Mouse (Mus musculus) heart, postnatal 0 days (tissue): ENCODE measurements at regions not wholly inside any gene's neighbourhood (a gene's known extent, or its start where the extent isn't known, plus 50 kb on each side); places are given as distances from the start of the nearest gene placed in this dataset.

ENCODE experiments used
- CTCF ChIP-seq: IDR thresholded peaks from 2 replicates; pipeline ENCODE4 v1.5.1; 2016; ENCODE audit warnings: antibody characterized with exemption, control low read depth, low read depth
- EP300 ChIP-seq: IDR thresholded peaks from 2 replicates; pipeline ENCODE4 v1.6.1; 2016; ENCODE audit warnings: antibody characterized with exemption, low read depth

DNA sequence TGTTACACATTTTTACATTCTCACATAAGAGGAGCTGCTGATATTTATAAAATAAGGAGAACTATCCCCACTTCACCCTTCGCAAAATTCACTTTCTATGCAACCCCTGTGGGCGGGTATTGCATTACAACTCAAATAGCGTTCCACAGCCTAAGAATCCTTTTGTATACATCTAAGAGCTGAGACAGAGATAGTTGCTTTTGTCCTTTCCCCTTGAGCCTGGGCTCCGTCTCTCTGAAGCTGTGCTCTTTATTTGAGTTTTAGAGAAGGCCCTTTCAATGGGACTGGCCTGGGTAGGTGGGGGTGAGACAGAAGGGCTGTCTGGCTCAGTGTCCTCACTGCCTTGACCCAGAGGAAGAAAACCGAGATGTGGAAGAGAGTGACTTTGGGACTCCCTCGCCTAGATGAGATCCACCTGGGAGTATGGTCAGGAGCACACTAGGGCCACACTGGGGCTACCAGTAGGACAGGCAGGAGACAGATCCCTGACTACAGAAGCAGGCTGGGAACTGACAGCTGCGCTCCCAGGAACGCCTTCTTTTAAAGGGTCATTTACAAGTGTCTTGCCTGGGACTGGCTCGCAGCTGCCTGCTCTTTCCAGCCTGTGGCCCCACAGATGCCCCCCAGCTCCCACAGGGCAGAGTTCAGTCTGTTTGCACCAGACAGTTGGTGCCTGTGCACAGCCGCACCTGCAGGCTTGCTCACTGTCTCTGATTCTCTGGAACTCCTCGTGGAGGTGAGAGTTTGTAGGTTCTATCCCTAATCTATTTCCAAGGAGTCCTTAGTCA lies 204.5 kb upstream of the Pou3f3 start:
- TF ChIP-seq CTCF = no peak
- no peak for TF ChIP-seq EP300
